Mouse (Mus musculus) gastrocnemius, adult 18-20 months (tissue): ENCODE results near the gene Man1a2. TPM values are rescaled to one million over a fixed set of nuclear protein-coding genes. Genes with fewer than 3 reads are reported as not detected.

Source experiments
- DNase-seq: peaks from one replicate; pipeline ENCODE4 v3.0.0; 2021; ENCODE audit warnings: low spot score
- long read RNA-seq, 2 experiments: library from polyadenylated mRNA; stranded (forward); transcript quantifications; one replicate each; pipeline ENCODE4 v2.0.0; 2021
- total RNA-seq, 2 experiments: library from RNA; stranded (reverse); gene quantifications; 2 replicates each; pipeline ENCODE4 v1.2.3; 2021

Gene Man1a2
- total RNA-seq: 10 to 100 TPM; 19.6 to 26.9 TPM
- long read RNA-seq, experiment 1, full-length matches to known transcripts: 2 of 7 reads
- long read RNA-seq, experiment 1, partial matches to known transcripts: 0 of 7 reads
- long read RNA-seq, experiment 1, other reads (novel, unspliced or antisense): 5 of 7 reads
- long read RNA-seq, experiment 2, full-length matches to known transcripts: 3 of 6 reads
- long read RNA-seq, experiment 2, partial matches to known transcripts: 0 of 6 reads
- long read RNA-seq, experiment 2, other reads (novel, unspliced or antisense): 3 of 6 reads

GRCm38 (mm10) chr3:100685087-100685762 lies at the start of gene Man1a2:
Man1a2 (minus strand) TSS chr3:100685503.
- DNase-seq: peak; percentile 83

- DNase-seq: no peak
Observed at GRCm38 (mm10) chr3:100734482-100735154, 49.3 kb upstream of the Man1a2 start.

GRCm38 (mm10) chr3:100731896-100732295 lies 46.6 kb upstream of the Man1a2 start:
- no peak for DNase-seq

GRCm38 (mm10) chr3:100731347-100731746 lies 46.0 kb upstream of the Man1a2 start:
- DNase-seq: no peak

- no peak for DNase-seq
Observed at GRCm38 (mm10) chr3:100728008-100728712, 42.9 kb upstream of the Man1a2 start.

GRCm38 (mm10) chr3:100725960-100726674 lies 40.8 kb upstream of the Man1a2 start:
- no peak for DNase-seq

- DNase-seq: no peak
Observed at GRCm38 (mm10) chr3:100720786-100721300, 35.5 kb upstream of the Man1a2 start.

GRCm38 (mm10) chr3:100716241-100716640 lies 30.9 kb upstream of the Man1a2 start:
- DNase-seq: no peak

- no peak for DNase-seq
Observed at GRCm38 (mm10) chr3:100715367-100715766, 30.1 kb upstream of the Man1a2 start.

- DNase-seq: no peak
Observed at GRCm38 (mm10) chr3:100713142-100714005, 28.1 kb upstream of the Man1a2 start.

GRCm38 (mm10) chr3:100712140-100712539 lies 26.8 kb upstream of the Man1a2 start:
- DNase-seq: no peak

GRCm38 (mm10) chr3:100711486-100711885 lies 26.2 kb upstream of the Man1a2 start:
- DNase-seq: no peak

- DNase-seq: no peak
Observed at GRCm38 (mm10) chr3:100707117-100707516, 21.8 kb upstream of the Man1a2 start.

GRCm38 (mm10) chr3:100705128-100705667 lies 19.9 kb upstream of the Man1a2 start:
- DNase-seq: no peak

- no peak for DNase-seq
Observed at GRCm38 (mm10) chr3:100703847-100704644, 18.7 kb upstream of the Man1a2 start.

- DNase-seq: peak; percentile 11
Observed at GRCm38 (mm10) chr3:100702875-100703846, 17.9 kb upstream of the Man1a2 start.

- DNase-seq: no peak
Observed at GRCm38 (mm10) chr3:100688747-100689146, 3.4 kb upstream of the Man1a2 start.

GRCm38 (mm10) chr3:100686756-100687155 lies 1.5 kb upstream of the Man1a2 start:
- no peak for DNase-seq
